Mouse (Mus musculus): ENCODE measurements around the gene Kcp. TPM values are rescaled to one million over a fixed set of nuclear protein-coding genes. Genes with fewer than 3 reads are reported as not detected.

Kcp gene
- total and polyA plus RNA-seq, 3 experiments: 0.51 to 0.64 TPM; not detected in 1

- no peak overlapping the region for H3K4me2 ChIP-seq (ENCODE audit: insufficient read depth, low read depth, poor library complexity, severe bottlenecking)
- TF ChIP-seq TCF12 (IDR thresholded peaks at IDR 0.05; ENCODE audit: low read depth, low read length) (no peak), E2F4 (IDR thresholded peaks at IDR 0.05; ENCODE audit: insufficient replicate concordance, low read depth, low read length) (no peak), TBP (conservative IDR thresholded peaks at IDR 0.05; ENCODE audit: low read depth, low read length) (no peak), MYC (IDR thresholded peaks at IDR 0.05; ENCODE audit: low read depth, low read length) (no peak), MXI1 (IDR thresholded peaks at IDR 0.05; ENCODE audit: low read depth, low read length) (no peak), MEF2A (IDR thresholded peaks at IDR 0.05; ENCODE audit: borderline replicate concordance, low read depth, low read length) (no peak), MAX (IDR thresholded peaks at IDR 0.05; ENCODE audit: low read length) (no peak), ZKSCAN1 (IDR thresholded peaks at IDR 0.05; ENCODE audit: borderline replicate concordance, low read depth, low read length) (no peak), SMC3 (IDR thresholded peaks at IDR 0.05; ENCODE audit: low read depth, low read length) (no peak), NRF1 (IDR thresholded peaks at IDR 0.05; ENCODE audit: low read depth, low read length) (no peak), EP300 (IDR thresholded peaks at IDR 0.05; ENCODE audit: low read length) (no peak), JUN (IDR thresholded peaks at IDR 0.05; ENCODE audit: insufficient read depth, low read depth, low read length) (no peak), ZMIZ1 (IDR thresholded peaks at IDR 0.05; ENCODE audit: low read depth, low read length) (no peak), NELFE (IDR thresholded peaks at IDR 0.05; ENCODE audit: low read depth, low read length) (no peak), POLR2AphosphoS2 (IDR thresholded peaks at IDR 0.05; ENCODE audit: low read depth, low read length) (no peak), CHD2 (IDR thresholded peaks at IDR 0.05; ENCODE audit: low read length) (no peak), CTCF (conservative IDR thresholded peaks at IDR 0.05 in 1 of 2, IDR thresholded peaks at IDR 0.05 in 1 of 2; ENCODE audit: low read depth in 2 of 2, low read length in 2 of 2) (no peak), BHLHE40 (IDR thresholded peaks at IDR 0.05; ENCODE audit: low read depth, low read length) (no peak)
Measured at GRCm38 (mm10) chr6:29431473-29431872, 76.3 kb downstream of the Kcp start.

GRCm38 (mm10) chr6:29430681-29431420, 76.9 kb downstream of the Kcp start:
- Histone ChIP-seq H3K9me3 (replicated peaks; ENCODE audit: low read length) (peaks cover 3% of the 10 kb centered on the region), H3K4me2 (ENCODE audit: insufficient read depth, low read depth, poor library complexity, severe bottlenecking) (no peak overlapping the region), H3K27ac (ENCODE audit: insufficient read depth, low read depth) (no peak overlapping the region), H3K79me2 (replicated peaks; ENCODE audit: control insufficient read depth, extremely low read depth, insufficient read depth, poor library complexity, severe bottlenecking) (no peaks in the 10 kb centered on the region), H3K9ac (ENCODE audit: insufficient read depth, low read depth) (0 out of 2 replicates have a peak overlapping the region, but pooled peaks have one; percentile 5), H3K4me1 (ENCODE audit: control insufficient read depth in 1 of 2, insufficient read depth in 2 of 2) (peaks cover 13 to 45% of the 10 kb centered on the region in 2 experiments), H3K4me3 (replicated peaks in 1 of 3; ENCODE audit: low read depth in 2 of 3, low read length in 2 of 3, poor library complexity in 1 of 3) (no peak overlapping the region), H3K27me3 (replicated peaks) (no peaks in the 10 kb centered on the region), H3K36me3 (replicated peaks in 1 of 2; ENCODE audit: control insufficient read depth in 1 of 2, insufficient read depth in 1 of 2, low read length in 1 of 2) (no peaks in the 10 kb centered on the region)
- 0 out of 2 replicates have a peak, but pooled peaks have one; percentile 28 for TF ChIP-seq MXI1 (IDR thresholded peaks at IDR 0.05; ENCODE audit: low read depth, low read length)
- no peak for TF ChIP-seq JUND (conservative IDR thresholded peaks at IDR 0.05; ENCODE audit: low read depth, low read length)
- TF ChIP-seq POLR2AphosphoS2 (IDR thresholded peaks at IDR 0.05; ENCODE audit: low read depth, low read length): no peak
- peak; percentile 83 for TF ChIP-seq ETS1 (conservative IDR thresholded peaks at IDR 0.05; ENCODE audit: low read depth, low read length)
- peak; percentile 24; the same call in 1 of the 2 replicates for TF ChIP-seq TCF12 (IDR thresholded peaks at IDR 0.05; ENCODE audit: low read depth, low read length)
- TF ChIP-seq BHLHE40 (IDR thresholded peaks at IDR 0.05; ENCODE audit: low read depth, low read length): 0 out of 2 replicates have a peak, but pooled peaks have one; percentile 14
- DNase-seq (ENCODE audit: extremely low read depth): peak; percentile 49
- dilution Hi-C loops (cut with MboI; ENCODE audit: extremely low pct_ligation_motif_present, extremely low pct_unique_long_range_greater_than_20kb, low sequenced_read_pairs) (no loop called here), in situ Hi-C loops (cut with MboI; ENCODE audit: low pct_ligation_motif_present, low pct_unique_long_range_greater_than_20kb, low sequenced_read_pairs) (no loop called here)

More at GRCm38 (mm10) chr6:29431473-29431872, 76.3 kb downstream of the Kcp start:
- Histone ChIP-seq H3K27ac (ENCODE audit: insufficient read depth, low read depth) (no peak overlapping the region), H3K9me3 (replicated peaks; ENCODE audit: low read length) (peaks cover 3% of the 10 kb centered on the region), H3K79me2 (replicated peaks; ENCODE audit: control insufficient read depth, extremely low read depth, insufficient read depth, poor library complexity, severe bottlenecking) (no peaks in the 10 kb centered on the region), H3K27me3 (replicated peaks) (no peaks in the 10 kb centered on the region), H3K9ac (ENCODE audit: insufficient read depth, low read depth) (no peak overlapping the region), H3K4me3 (replicated peaks in 1 of 3; ENCODE audit: low read depth in 2 of 3, low read length in 2 of 3, poor library complexity in 1 of 3) (no peak overlapping the region), H3K4me1 (ENCODE audit: control insufficient read depth in 1 of 2, insufficient read depth in 2 of 2) (peaks cover 16 to 50% of the 10 kb centered on the region in 2 experiments), H3K36me3 (replicated peaks in 1 of 2; ENCODE audit: control insufficient read depth in 1 of 2, insufficient read depth in 1 of 2, low read length in 1 of 2) (no peaks in the 10 kb centered on the region)
- in situ Hi-C loops (cut with MboI; ENCODE audit: low pct_ligation_motif_present, low pct_unique_long_range_greater_than_20kb, low sequenced_read_pairs) (no loop called here), dilution Hi-C loops (cut with MboI; ENCODE audit: extremely low pct_ligation_motif_present, extremely low pct_unique_long_range_greater_than_20kb, low sequenced_read_pairs) (no loop called here)
- DNase-seq (ENCODE audit: extremely low read depth): no peak

Data from CH12.LX (cell line).